Mouse (Mus musculus) kidney, embryonic 15.5 days (tissue): Measurements from ENCODE around the gene Olfr867. TPM values are rescaled to one million over a fixed set of nuclear protein-coding genes. Genes with fewer than 3 reads are reported as not detected.

Experiments used
- ATAC-seq: fragments of 200-750 bp; cut with Nextera tagmentation; replicated peaks from 2 replicates; pipeline ENCODE4 v1.8.0; 2017; ENCODE audit warnings: moderate TSS enrichment; ENCODE audit not compliant: low FRiP score
- H3K27ac ChIP-seq: fragments of 300-500 bp; sonication (generic); 2 replicates; pipeline ENCODE4 v1.5.1; 2015; ENCODE audit warnings: mild to moderate bottlenecking, inconsistent platforms
- H3K27me3 ChIP-seq: fragments of 300-500 bp; sonication (generic); 2 replicates; pipeline ENCODE4 v1.6.1; 2015; ENCODE audit warnings: inconsistent platforms
- H3K36me3 ChIP-seq: fragments of 300-500 bp; sonication (generic); 2 replicates; pipeline ENCODE4 v1.6.1; 2015; ENCODE audit warnings: inconsistent platforms
- H3K4me1 ChIP-seq: fragments of 300-500 bp; sonication (generic); 2 replicates; pipeline ENCODE4 v1.6.1; 2015; ENCODE audit warnings: inconsistent platforms
- H3K4me2 ChIP-seq: fragments of 300-500 bp; sonication (generic); 2 replicates; pipeline ENCODE4 v1.6.1; 2015; ENCODE audit warnings: moderate library complexity, mild to moderate bottlenecking, inconsistent platforms
- H3K4me3 ChIP-seq: fragments of 300-500 bp; sonication (generic); replicated peaks from 2 replicates; pipeline ENCODE4 v1.5.1; 2015; ENCODE audit warnings: mild to moderate bottlenecking, inconsistent platforms
- H3K9ac ChIP-seq: fragments of 300-500 bp; sonication (generic); 2 replicates; pipeline ENCODE4 v1.6.1; 2015; ENCODE audit warnings: mild to moderate bottlenecking, inconsistent platforms
- H3K9me3 ChIP-seq: fragments of 300-500 bp; sonication (generic); replicated peaks from 2 replicates; pipeline ENCODE4 v1.6.1; 2016; ENCODE audit warnings: inconsistent platforms
- WGBS: fragments of 180-500 bp; shearing (Covaris S2); methylation state at CpG from one replicate; pipeline ENCODE4 v1.1.7; 2015; ENCODE audit warnings: mixed read lengths; 5-methylcytosine and 5-hydroxymethylcytosine counted together
- microRNA-seq: library from miRNA; unstranded; fragments of <30 nt; microRNA quantifications from one replicate; pipeline ENCODE4, GENCODE M21; 2016
- polyA plus RNA-seq: library from polyadenylated mRNA; unstranded; fragments of >200 nt; fragmentation: Nextera tagmentation; extraction: Ambion mirVana; gene quantifications from 2 replicates; pipeline ENCODE4 v1.2.1, GENCODE M21; 2015

The Olfr867 gene
- polyA plus RNA-seq = not detected in 2 replicates

GRCm38 (mm10) chr9:20057462-20057861 is at the start of gene Olfr867:
Olfr867 (minus strand) TSS chr9:20057562.
- WGBS = 66% methylated on average over 1 of the region's 1 CpGs

GRCm38 (mm10) chr9:20098326-20098725 is 41.0 kb upstream of the Olfr867 start, which contains the start of gene Olfr868:
Olfr868 (plus strand) TSS chr9:20098626.
- peaks cover 3% of the 10 kb centered on the region for H3K9me3 ChIP-seq
- H3K36me3 ChIP-seq = no peaks in the 10 kb centered on the region
- no peaks in the 10 kb centered on the region for H3K27me3 ChIP-seq
- H3K27ac ChIP-seq = no peak within 1 kb of the TSS
- ATAC-seq = no peak
- H3K4me1 ChIP-seq = no peaks in the 10 kb centered on the region
- H3K4me2 ChIP-seq = no peak within 1 kb of the TSS
- H3K4me3 ChIP-seq = no peak within 1 kb of the TSS
- 40% methylated on average over 2 of the region's 2 CpGs for WGBS
- H3K9ac ChIP-seq = no peak within 1 kb of the TSS

More at GRCm38 (mm10) chr9:20057462-20057861, at the start of gene Olfr867:
- no peak within 1 kb of the TSS for H3K9ac ChIP-seq
- H3K4me2 ChIP-seq = no peak within 1 kb of the TSS
- H3K4me3 ChIP-seq = no peak within 1 kb of the TSS
- ATAC-seq = no peak
- no peaks in the 10 kb centered on the region for H3K36me3 ChIP-seq
- H3K27ac ChIP-seq = no peak within 1 kb of the TSS
- no peaks in the 10 kb centered on the region for H3K9me3 ChIP-seq
- H3K27me3 ChIP-seq = no peaks in the 10 kb centered on the region
- no peaks in the 10 kb centered on the region for H3K4me1 ChIP-seq

- Histone ChIP-seq H3K4me3 (no peak overlapping the region), H3K36me3 (no peaks in the 10 kb centered on the region), H3K4me2 (no peak overlapping the region), H3K27me3 (no peaks in the 10 kb centered on the region), H3K4me1 (no peaks in the 10 kb centered on the region), H3K27ac (no peak overlapping the region), H3K9me3 (peaks cover 4% of the 10 kb centered on the region), H3K9ac (no peak overlapping the region)
- peak; percentile 82 for ATAC-seq
- WGBS = 63% methylated on average over 7 of the region's 7 CpGs
Observed at GRCm38 (mm10) chr9:20073523-20074177, 16.3 kb upstream of the Olfr867 start.

- H3K36me3 ChIP-seq = no peaks in the 10 kb centered on the region
- 86% methylated on average over 1 of the region's 1 CpGs for WGBS
- no peak overlapping the region for H3K27ac ChIP-seq
- no peak overlapping the region for H3K4me3 ChIP-seq
- no peak overlapping the region for H3K9ac ChIP-seq
- no peak for ATAC-seq
- H3K4me1 ChIP-seq = no peaks in the 10 kb centered on the region
- H3K4me2 ChIP-seq = no peak overlapping the region
- H3K9me3 ChIP-seq = peaks cover 4% of the 10 kb centered on the region; the same call in 1 of the 2 replicates
- H3K27me3 ChIP-seq = no peaks in the 10 kb centered on the region
Observed at GRCm38 (mm10) chr9:20071291-20071690, 13.9 kb upstream of the Olfr867 start.

- Histone ChIP-seq H3K27ac (no peak overlapping the region), H3K36me3 (no peaks in the 10 kb centered on the region), H3K27me3 (no peaks in the 10 kb centered on the region), H3K4me1 (no peaks in the 10 kb centered on the region), H3K9me3 (peaks cover 4% of the 10 kb centered on the region; the same call in 1 of the 2 replicates), H3K4me2 (no peak overlapping the region), H3K4me3 (no peak overlapping the region), H3K9ac (no peak overlapping the region)
- ATAC-seq = no peak
- WGBS = 81% methylated on average over 3 of the region's 3 CpGs
Observed at GRCm38 (mm10) chr9:20070236-20070635, 12.9 kb upstream of the Olfr867 start.

GRCm38 (mm10) chr9:20047964-20048363 is 9.4 kb downstream of the Olfr867 start:
- no peak overlapping the region for H3K27ac ChIP-seq
- peaks cover 6% of the 10 kb centered on the region; the same call in 1 of the 2 replicates for H3K9me3 ChIP-seq
- 73% methylated on average over 3 of the region's 3 CpGs for WGBS
- no peak overlapping the region for H3K9ac ChIP-seq
- no peak for ATAC-seq
- H3K4me3 ChIP-seq = no peak overlapping the region
- no peak overlapping the region for H3K4me2 ChIP-seq
- H3K4me1 ChIP-seq = no peaks in the 10 kb centered on the region
- H3K36me3 ChIP-seq = no peaks in the 10 kb centered on the region
- no peaks in the 10 kb centered on the region for H3K27me3 ChIP-seq

- 73% methylated on average over 2 of the region's 2 CpGs for WGBS
- no peak within 1 kb of the TSS for H3K9ac ChIP-seq
Observed at GRCm38 (mm10) chr9:20027935-20028334, 29.4 kb downstream of the Olfr867 start, which contains the start of gene Olfr866. Olfr866 (minus strand) TSS chr9:20028035.

More at GRCm38 (mm10) chr9:20027935-20028334, 29.4 kb downstream of the Olfr867 start, which contains the start of gene Olfr866:
- Histone ChIP-seq H3K4me1 (no peaks in the 10 kb centered on the region), H3K27me3 (no peaks in the 10 kb centered on the region), H3K4me3 (no peak within 1 kb of the TSS), H3K9me3 (no peaks in the 10 kb centered on the region), H3K36me3 (no peaks in the 10 kb centered on the region), H3K27ac (no peak within 1 kb of the TSS), H3K4me2 (no peak within 1 kb of the TSS)
- no peak for ATAC-seq

Small RNA genes lying within 50 kb of the gene (microRNA-seq; reads per million reads assigned to microRNA genes)
- gene Gm26231 (not detected), gene Gm44395 (not detected)

Other genes with a start within 250 kb of the Olfr867 start
- not detected in 2 replicates for gene Olfr860, start 207.8 kb downstream of the Olfr867 start, polyA plus RNA-seq
- gene Olfr862, start 169.6 kb downstream of the Olfr867 start, polyA plus RNA-seq = not detected in 2 replicates
- 0.23 and 0.32 TPM in 2 replicates for gene Olfr77, start 140.7 kb downstream of the Olfr867 start, polyA plus RNA-seq
- not detected in 2 replicates for gene Olfr866, start 29.5 kb downstream of the Olfr867 start, polyA plus RNA-seq
- not detected in 2 replicates for gene Olfr868, start 41.1 kb upstream of the Olfr867 start, polyA plus RNA-seq
- gene Olfr869, start 71.4 kb upstream of the Olfr867 start, polyA plus RNA-seq = not detected in 2 replicates
- not detected in 2 replicates for gene Olfr870, start 116.5 kb upstream of the Olfr867 start, polyA plus RNA-seq
- gene Olfr871, start 154.6 kb upstream of the Olfr867 start, polyA plus RNA-seq = not detected in 2 replicates
- gene Olfr872, start 179.6 kb upstream of the Olfr867 start, polyA plus RNA-seq = not detected in 2 replicates
- not detected in 2 replicates for gene Olfr39, start 224.8 kb upstream of the Olfr867 start, polyA plus RNA-seq
- gene Olfr873, start 241.0 kb upstream of the Olfr867 start, polyA plus RNA-seq = not detected in 2 replicates